Mouse (Mus musculus): ENCODE measurements around the gene Ubxn10.

DNA sequence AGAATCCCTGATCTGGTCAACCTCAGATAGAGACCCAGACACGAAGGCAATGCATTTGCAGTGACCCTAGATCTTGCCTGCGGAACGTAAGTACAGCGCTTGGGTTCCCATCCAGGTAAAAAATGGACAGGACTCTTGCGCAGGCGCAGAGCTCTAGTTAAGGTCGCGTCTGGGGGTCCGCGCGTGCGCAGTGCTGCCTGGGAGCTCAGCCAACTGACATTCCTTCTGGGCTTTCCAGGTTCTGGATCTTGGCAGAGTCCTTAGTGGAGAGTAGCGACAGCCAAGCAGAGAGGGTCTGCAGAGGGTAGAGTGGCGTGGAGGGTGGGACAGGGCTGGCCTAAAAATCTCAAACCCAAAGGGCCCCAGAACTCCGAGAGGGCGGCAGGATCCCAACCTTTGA, 59.4 kb downstream of the Ubxn10 start:
- TF ChIP-seq POLR2A (IDR thresholded peaks at IDR 0.05; ENCODE audit: borderline replicate concordance, low read depth, low read length) (no peak), CTCF (IDR thresholded peaks at IDR 0.05; ENCODE audit: low read depth, low read length) (no peak)
